Mouse (Mus musculus) liver, adult (tissue): Measurements from ENCODE around the gene Necab3.

Experiments
- GATA4 ChIP-seq: IDR thresholded peaks from 2 replicates; pipeline ENCODE4 v1.6.1; 2014; ENCODE audit warnings: mild to moderate bottlenecking, low read length; ENCODE audit not compliant: insufficient replicate concordance

The Necab3 gene

GRCm38 (mm10) chr2:154563612-154564170, 5.0 kb upstream of the Necab3 start:
- no peak for TF ChIP-seq GATA4

DNA sequence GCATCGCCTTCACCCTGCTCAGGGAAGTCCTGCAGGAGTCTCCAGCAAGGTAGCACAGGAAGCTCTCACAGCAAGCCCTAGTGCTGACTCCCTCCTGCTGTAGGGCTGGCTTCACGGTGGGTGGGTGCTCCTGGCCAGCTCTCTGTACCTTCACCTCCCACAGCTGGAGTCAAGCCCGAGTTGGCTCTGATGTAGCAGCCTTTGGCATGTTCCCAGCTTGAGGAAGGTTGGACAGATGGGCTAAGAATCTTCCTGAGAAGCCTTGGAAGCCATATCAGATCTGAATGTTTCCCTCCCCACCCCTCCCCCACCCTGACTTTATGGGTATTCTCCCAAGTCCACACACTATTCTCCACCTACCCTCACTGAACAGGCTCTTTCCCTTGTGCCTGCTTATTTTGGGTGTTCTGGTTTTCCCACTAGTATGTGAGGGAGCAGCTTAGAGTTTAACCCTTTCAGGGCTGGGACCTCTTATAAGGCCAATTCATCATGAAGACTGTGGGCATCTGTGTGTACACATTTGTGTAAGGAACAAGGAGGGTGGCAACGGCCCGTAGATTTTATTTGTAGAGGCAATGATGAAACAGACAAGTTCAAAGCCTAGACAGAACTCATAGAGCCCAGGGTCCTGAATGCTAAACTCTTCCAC, 1.4 kb downstream of the Necab3 start:
- no peak for TF ChIP-seq GATA4

DNA sequence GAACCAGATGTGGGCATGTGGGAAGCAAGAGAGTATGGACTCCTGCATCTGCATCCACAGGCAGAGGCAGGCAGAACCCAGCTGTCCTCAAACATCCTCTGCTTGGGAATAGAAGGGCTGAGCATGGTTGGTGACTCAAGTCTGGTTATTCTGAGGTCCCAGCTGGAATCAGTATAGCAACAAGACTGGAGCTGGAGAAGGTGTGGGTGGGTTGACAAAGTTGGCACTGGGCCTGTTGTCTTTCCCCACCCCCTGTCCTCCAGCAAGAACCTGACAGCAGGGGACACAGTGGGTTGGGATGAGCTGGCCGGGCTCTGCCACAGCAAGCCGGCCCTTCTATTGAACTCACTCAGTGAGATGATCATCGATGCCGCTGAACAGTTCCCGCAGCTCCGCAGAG, 3.5 kb downstream of the Necab3 start:
- no peak for TF ChIP-seq GATA4

GRCm38 (mm10) chr2:154552424-154552907, 6.2 kb downstream of the Necab3 start:
- TF ChIP-seq GATA4, result peak; percentile 54; the same call in 1 of the 2 replicates

- no peak for TF ChIP-seq GATA4
Observed at GRCm38 (mm10) chr2:154551927-154552326, 6.8 kb downstream of the Necab3 start.

DNA sequence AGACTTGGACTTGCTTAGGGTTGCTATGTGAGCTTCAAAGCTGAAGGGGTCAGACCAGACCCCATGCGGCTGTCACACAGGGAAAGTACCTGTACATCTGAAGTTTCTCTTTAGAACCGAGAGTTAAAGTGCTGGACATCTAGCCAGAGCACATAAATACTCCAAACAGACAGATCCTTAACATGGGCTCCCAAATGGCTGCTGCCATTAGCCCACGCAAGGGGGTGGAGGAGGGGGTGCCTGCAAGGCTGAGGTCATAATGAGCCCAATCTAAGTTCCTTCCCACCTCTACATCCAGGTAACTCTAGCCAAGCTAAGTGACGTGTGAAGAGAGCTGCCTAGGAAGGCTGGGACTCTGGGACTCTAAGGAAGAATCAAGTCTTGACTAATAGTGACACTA, 7.2 kb downstream of the Necab3 start, which contains the start of gene Actl10:
Gene Actl10, plus strand, starts transcription at position 301 of the 400 bp plus-strand sequence.
- no peak for TF ChIP-seq GATA4

- TF ChIP-seq GATA4, result no peak
Observed at GRCm38 (mm10) chr2:154550937-154551336, 7.8 kb downstream of the Necab3 start.

DNA sequence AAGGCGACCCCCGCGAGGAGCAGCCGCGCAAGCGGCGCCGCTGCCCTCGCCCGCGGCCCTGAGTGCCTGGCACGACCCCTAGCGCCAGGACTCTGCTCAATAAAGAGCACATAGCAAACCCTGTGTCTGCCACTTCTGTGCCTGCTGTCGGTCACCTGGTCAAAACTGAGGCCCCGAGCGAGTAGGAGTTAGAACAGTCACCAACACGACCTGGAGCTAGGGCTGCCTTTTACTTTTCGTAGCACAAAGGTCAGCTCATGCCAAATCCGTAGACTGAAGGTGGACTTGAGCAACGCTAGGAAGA, 8.9 kb downstream of the Necab3 start:
- TF ChIP-seq GATA4, result no peak

- no peak for TF ChIP-seq GATA4
Observed at GRCm38 (mm10) chr2:154549127-154549885, 9.4 kb downstream of the Necab3 start.

- TF ChIP-seq GATA4, result no peak
Observed at GRCm38 (mm10) chr2:154548688-154549087, 10.0 kb downstream of the Necab3 start.

DNA sequence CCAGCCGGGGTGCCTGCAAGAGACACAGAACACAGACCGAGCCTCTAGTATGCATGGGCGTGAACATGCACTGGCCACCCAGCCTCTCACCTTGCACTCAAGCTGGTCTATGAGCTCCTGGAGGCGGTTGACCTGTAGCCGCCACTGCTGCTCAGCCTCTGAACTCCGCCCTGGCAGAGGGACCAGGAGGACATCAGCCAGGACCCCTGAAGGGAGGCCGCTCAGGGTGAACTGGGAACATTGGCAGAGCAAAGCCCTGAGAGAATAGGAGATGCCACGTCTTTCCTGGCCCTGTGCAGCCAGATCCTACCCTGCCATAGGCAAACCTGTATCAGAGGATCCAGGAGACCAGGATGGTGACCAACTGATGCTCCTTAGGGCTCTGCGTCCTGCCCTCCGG, 12.0 kb downstream of the Necab3 start, which contains the start of gene 1700003F12Rik:
Gene 1700003F12Rik, plus strand, starts transcription at position 375 of the 400 bp plus-strand sequence.
- TF ChIP-seq GATA4, result no peak

DNA sequence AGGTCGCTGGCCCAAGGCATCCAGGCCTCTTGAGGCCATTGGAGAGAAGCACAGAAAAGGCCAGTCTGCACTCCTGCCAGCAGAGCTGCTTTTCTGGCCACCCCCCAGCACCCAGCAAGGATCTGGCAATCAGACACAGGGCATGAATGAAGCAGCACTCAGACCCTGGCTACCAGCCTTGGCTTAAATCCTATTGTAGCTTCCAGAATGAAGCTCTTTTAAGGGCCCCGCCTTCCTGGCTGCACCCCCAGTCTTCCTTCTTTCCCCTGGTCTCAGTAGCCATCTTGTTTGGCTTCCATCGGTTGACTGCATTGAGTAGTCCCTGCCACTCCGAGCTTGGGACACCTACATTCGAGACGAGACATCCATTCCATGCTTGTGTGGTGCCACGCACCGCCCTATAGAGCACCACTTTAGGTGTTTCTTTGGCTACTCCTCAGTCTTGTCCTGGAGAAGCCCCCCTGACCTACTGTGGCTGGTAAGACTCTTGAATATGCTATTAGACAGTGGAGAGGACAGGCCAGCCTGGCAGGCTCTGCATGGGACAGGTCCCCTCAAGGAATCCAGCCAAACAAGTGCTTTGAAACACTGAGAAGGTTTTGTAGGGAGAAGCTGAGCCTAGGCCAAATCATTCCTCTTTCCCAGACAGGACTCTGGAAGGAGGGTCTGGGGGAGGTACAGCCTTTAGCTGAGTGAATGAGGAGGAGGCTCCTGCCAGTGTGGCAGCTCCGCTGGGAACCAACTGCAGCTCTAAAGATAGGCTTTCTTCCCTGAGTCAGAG, 14.9 kb downstream of the Necab3 start:
- TF ChIP-seq GATA4, result no peak

GRCm38 (mm10) chr2:154541630-154542029, 17.1 kb downstream of the Necab3 start:
- no peak for TF ChIP-seq GATA4

DNA sequence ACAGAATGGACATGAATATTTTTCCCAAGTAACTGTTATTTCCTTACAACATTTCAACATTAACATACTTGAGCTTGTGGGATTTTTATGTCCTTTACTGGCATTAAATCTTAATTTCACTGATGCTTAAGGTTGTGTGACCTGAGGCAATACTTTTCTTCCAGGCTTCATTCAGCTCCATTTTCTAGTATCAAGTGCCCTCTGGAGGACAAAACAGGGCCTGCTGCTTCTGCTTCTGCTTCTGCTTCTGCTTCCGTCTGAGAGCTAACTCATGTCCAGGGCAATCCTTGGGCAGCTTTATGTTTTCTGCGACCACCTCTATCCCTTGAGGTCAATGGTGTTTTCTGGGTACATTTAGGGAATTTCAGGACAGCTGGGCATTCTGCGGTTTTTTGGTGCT, 19.0 kb downstream of the Necab3 start:
- TF ChIP-seq GATA4, result no peak

- TF ChIP-seq GATA4, result no peak
Observed at GRCm38 (mm10) chr2:154538710-154539109, 20.0 kb downstream of the Necab3 start.

DNA sequence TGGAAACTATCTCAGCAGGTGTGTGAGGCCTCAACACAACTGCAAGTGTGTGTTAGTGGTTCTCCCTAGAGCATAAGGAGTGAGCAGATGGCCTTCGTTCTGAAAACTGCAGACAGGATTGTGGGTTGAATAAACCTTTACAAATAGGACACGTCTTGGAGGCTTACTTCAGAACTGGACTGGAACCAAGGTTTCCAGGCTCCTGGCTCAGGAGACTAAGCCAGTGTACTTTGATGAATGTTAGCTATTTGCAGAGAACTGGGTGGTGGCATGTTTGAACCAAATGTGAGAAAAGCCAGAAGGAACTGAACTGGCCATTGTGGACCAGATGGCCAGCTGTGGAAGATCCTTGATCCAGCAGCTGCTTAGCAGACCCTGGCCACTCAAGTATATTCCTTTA, 20.4 kb downstream of the Necab3 start:
- no peak for TF ChIP-seq GATA4

DNA sequence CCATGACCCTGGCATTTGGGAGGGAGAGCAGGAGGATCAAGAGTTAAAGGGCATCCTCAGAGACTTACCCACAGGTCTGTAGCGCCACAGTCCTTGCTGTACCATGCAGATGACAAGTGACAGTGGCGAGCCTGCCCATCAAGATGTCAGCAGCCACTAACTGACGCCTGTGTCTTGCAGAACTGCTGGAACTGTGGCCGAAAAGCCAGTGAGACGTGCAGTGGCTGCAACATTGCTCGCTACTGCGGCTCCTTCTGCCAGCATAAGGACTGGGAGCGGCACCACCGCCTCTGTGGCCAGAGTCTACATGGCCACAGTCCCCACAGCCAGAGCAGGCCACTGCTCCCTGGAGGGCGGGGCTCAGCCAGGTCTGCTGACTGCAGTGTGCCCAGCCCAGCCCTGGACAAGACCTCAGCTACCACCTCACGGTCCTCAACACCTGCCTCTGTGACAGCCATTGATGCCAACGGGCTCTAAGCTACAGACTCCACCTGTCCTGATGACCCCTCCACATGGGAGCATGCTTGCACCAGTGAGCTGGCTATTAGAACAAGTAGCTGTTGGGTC, 23.9 kb downstream of the Necab3 start:
- TF ChIP-seq GATA4, result no peak
